ENCODE assay signal across 13 mouse cellular contexts in the genomic region with DNA sequence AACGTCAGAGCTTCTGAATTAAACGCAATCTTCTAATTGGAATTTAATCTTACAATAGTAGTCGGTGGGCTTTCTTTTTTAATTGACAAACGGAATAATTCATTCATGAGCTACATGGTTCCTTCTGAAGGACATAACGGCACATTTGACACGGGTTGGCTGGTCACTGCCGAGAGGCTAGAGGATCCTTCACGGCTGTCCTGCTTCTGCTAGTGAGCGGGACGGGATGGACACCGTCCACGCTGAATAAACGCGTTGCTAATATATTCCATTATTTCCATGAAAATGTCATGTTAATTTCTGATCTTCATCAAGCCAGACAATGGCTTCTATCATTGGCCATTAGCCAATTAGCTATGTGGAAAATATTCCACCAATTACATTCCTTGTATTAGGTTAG.
"Had no signal": no experiment of that assay in that cellular context is flagged by ENCODE, and none has a peak within 500 bp of the region (broad histone marks: within the 10 kb centered on the region; RNA-seq: fewer than 3 reads in every experiment).

No protein-coding gene starts in this region.

- H3K4me2 ChIP-seq: limb, embryonic 13.5 days; midbrain, embryonic 12.5 days; neural tube, embryonic 15.5 days had no signal

- DNase-seq: kidney, adult 18-20 months; kidney, postnatal 10 days; left cerebral cortex, postnatal 4 days; lung, adult 18-20 months; right cerebral cortex, postnatal 4 days; spleen, adult 18-20 months; thymus, adult 18-20 months; thymus, postnatal 14 days had no signal

- H3K36me3 ChIP-seq: midbrain, embryonic 12.5 days; neural tube, embryonic 15.5 days had no signal

- H3K27ac ChIP-seq: limb, embryonic 13.5 days; liver, embryonic 14.5 days; midbrain, embryonic 12.5 days; neural tube, embryonic 15.5 days had no signal

- H3K9me3 ChIP-seq: limb, embryonic 13.5 days; midbrain, embryonic 12.5 days; neural tube, embryonic 15.5 days had no signal

- H3K9ac ChIP-seq: limb, embryonic 13.5 days; liver, embryonic 14.5 days; midbrain, embryonic 12.5 days; neural tube, embryonic 15.5 days had no signal

- H3K27me3 ChIP-seq: limb, embryonic 13.5 days; midbrain, embryonic 12.5 days; neural tube, embryonic 15.5 days had no signal

- H3K4me1 ChIP-seq: midbrain, embryonic 12.5 days had no signal

- H3K4me3 ChIP-seq: limb, embryonic 13.5 days; midbrain, embryonic 12.5 days; myocyte; neural tube, embryonic 15.5 days had no signal
